Mouse (Mus musculus) right cerebral cortex, postnatal 14 days (tissue): Measurements from ENCODE around the gene Prkce.

Source experiments
- DNase-seq: peaks from one replicate; pipeline ENCODE4 v3.0.0; 2022

Prkce gene

DNA sequence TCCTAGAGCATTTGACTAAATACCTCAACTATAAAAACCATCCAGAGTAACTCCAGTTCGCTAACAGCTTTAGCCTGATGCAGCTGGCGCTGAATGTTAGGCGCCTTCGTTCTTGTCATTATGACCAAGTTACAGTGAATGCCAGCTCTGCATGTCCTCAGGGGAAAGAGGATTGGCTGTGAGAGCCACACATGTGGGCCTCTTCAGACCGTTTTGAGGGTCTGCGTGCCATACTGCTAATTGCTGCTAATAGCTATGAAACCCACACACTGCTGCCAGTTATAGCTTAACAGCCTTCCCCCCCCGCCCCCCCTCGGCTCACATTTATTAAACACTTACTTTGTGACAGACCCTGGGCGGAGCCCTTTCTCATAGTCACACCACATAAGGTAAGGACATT lies 210.3 kb downstream of the Prkce start:
- no peak for DNase-seq

DNA sequence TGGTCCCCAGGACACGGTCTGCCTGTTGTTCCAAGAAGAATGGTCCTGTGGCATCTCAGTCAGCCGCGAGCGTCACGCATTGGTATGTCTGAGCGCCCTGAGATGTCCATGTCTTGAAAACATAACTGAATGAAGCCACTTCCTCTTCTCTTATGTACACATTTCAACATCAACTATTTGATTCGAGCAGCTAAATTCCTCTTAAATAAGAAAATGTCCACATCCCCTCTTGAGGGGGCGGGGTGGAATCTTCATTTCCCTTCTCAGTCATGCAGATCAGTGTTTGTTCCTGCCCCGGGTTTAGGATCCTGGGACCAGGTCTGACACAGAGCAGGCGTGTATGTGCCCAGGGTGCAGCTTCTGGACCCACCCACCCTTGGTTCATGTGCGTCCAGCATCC lies 211.0 kb downstream of the Prkce start:
- no peak for DNase-seq

DNA sequence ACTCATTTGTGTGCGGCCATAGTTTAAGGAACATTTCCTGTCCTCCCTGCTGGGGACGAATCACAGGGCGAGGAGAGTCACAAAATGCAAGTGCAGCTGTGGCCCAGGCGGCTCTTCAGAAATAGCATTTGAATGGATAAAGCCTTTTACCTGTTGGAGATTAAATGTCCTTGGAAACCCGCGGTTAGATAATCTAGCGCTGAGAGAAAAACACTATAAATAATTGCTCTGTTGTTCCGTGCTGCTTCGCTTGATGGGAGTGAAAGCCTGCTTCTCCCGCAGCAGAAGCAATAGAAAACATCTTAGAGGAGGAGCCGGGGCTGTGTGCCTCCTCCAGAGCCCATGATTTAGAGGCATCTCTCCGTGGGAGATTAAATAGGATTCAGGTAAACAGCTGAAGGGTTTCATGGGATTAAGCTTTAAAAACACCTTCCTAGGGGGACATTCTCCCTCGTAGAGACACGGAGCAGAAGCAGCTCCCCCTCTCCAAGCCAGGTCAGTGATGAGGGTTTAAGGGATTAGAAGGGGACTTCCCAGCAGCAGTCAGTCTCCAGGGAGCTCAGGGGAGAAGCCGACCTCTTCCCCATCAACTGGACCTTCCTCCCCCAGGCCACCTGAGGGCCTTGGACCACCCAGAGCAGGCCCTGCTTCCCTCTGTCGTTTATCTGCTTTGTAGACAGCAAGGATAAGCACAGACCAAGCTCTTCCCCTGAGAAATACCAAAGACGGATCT lies 212.0 kb downstream of the Prkce start:
- no peak for DNase-seq

GRCm38 (mm10) chr17:86381464-86381863 lies 213.9 kb downstream of the Prkce start:
- DNase-seq = no peak

DNA sequence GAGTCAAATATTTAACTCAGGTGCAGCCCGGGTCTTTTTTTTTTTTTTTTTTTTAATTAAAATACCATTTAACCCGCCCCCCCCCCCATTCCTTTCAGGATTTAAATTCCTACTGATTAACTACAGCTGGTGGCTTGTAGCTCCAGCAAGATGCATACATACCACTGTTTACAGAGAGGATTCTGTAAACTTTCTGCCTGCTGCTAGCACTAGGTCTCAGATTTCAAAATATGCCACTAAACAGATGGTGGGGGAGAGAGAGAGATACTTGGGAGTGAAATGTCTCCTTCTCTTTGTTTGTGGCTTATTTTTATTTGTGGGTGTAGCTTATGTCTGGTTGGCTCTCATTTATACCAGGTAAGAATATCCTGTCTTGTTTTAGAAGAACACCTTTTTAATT lies 215.3 kb downstream of the Prkce start:
- DNase-seq = no peak

- no peak for DNase-seq
Observed at GRCm38 (mm10) chr17:86383699-86384572, 216.4 kb downstream of the Prkce start.

GRCm38 (mm10) chr17:86392475-86392874 lies 224.9 kb downstream of the Prkce start:
- DNase-seq = no peak

DNA sequence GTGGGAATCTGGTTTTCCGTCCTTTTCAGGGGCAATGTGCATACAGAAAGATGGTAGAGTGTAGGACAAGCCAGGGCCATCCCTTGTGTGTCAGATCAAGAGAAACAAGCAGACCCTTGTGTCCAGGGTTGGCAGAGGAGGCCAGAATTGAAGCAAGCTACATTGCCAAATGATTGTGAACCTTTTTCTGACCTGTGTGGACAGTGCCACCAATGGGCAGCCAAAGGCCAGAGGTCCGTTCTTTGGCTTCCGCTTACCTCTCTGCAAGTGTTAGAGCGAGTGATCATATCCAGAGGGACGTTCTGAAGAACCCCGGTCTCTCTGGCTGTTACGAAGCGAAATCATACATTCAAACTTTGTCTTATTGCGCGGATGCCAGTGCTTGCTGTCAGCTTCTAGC lies 225.6 kb downstream of the Prkce start:
- DNase-seq = no peak

DNA sequence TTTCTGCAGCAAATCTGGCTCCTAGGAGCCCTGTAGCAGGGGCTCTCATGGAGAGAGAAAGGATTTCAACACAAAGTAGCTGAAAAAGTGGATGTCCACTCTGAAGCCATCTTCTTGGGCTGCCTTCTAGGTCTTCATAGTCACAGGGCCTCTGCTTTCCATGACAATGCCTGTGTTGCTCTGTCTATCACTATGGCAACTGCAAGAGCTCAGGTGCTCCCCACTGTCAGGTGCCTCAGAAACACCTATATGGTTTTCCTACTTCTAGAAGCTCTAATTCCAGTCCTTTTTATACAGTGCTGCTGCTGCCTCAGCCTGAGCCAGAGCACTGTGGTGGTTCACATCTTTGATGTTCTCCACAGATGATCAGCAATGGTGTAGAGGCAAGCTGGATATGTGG lies 229.5 kb downstream of the Prkce start:
- DNase-seq = no peak

- DNase-seq = no peak
Observed at GRCm38 (mm10) chr17:86397647-86398046, 230.1 kb downstream of the Prkce start.

GRCm38 (mm10) chr17:86398226-86398625 lies 230.6 kb downstream of the Prkce start:
- DNase-seq = no peak

- no peak for DNase-seq
Observed at GRCm38 (mm10) chr17:86400032-86400431, 232.4 kb downstream of the Prkce start.

- DNase-seq = no peak
Observed at GRCm38 (mm10) chr17:86404795-86405501, 237.4 kb downstream of the Prkce start.

GRCm38 (mm10) chr17:86405644-86406043 lies 238.1 kb downstream of the Prkce start:
- no peak for DNase-seq

DNA sequence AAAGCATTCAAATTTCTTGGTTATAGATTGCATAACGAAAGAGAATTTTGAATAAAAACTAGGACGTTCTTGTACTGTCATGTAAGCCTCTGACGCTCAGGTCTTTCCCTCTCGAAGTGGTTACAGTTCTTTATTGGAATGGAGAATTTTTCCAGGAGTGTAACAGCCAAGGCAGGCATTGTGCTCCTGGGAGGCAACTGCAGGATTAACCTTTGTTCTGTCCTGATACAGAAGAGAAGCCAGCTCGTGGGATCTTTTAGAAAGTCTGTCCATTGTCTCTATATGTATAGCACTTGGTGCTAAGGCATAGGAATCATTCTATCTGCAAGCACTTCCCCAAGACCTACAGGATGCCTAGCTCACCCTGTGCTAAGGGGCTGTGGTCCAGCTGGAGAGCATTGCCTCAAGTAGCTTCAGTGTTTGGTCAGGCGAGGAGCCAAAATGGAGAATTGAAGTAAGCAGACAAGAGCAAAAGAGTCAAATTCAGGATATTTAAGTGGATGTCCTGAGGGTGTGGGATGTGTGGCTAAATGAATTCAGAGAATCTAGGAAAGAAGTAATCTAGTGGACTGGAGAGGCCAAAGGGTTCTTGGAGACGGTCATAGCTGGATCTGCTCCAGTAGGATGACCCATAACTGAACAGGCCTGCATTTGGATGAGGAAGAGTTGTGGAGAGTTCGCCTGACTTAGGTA lies 240.5 kb downstream of the Prkce start:
- DNase-seq = no peak

- no peak for DNase-seq
Observed at GRCm38 (mm10) chr17:86408614-86409006, 241.0 kb downstream of the Prkce start.

DNA sequence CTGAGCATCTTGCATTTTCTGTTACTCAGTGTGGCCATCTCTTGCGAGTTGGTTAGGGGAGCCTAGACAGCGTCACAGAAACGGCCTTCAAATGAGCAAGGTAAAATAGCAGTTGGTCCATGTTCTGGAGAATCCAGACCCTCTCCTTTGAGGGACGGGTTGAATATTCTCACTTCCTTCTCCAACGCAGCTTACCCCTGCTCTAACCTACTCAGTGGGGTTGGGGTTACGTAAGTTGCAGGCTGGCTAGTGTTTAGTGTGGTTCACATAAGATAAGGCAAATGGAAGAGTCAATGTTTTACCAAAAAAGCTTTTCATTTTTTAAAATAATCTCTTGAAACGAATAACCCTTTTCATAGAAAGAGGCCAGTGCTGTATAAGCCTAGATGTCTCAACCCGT lies 241.9 kb downstream of the Prkce start:
- DNase-seq = no peak

DNA sequence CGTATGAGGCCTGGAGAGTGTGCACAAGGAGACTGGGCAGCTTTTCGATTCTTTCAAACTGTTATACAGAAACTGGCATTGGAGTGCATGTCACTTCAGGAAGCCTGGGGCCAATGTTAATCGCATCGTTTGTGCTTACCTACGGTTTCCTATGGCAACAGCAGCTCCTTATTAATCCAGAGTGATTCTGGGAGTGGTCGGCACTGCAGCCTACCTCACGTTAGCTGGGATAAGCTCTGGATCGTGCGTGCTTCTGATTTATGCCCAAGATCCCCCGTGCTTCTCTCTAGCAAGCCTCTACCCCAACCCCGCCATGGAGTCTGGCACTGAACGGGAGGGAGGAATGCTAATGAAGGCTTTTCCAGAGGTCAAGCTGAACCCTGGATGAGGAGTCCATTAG lies 242.9 kb downstream of the Prkce start:
- no peak for DNase-seq

- no peak for DNase-seq
Observed at GRCm38 (mm10) chr17:86412141-86412540, 244.6 kb downstream of the Prkce start.

- DNase-seq = no peak
Observed at GRCm38 (mm10) chr17:86414608-86415007, 247.0 kb downstream of the Prkce start.

DNA sequence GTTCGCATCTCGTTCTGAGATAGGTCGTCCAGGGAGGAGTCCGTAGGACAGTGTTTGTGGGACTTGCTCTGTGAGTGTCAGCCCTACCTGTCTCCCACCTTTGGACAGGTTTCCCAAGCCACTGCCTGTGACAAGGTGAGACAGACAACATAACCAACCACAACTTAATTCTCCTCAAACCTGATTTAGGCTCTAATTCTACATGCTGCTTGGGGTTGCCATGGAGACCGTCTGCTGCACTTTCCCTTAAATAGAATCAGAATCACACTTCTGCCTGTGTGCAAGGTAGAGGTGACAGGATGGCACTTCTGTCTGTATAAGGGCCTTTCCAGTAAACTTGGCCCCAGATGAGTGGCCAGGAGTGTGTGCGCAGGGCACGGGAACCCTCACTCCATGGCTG lies 248.4 kb downstream of the Prkce start:
- DNase-seq = peak; percentile 54

- DNase-seq = peak; percentile 44
Observed at GRCm38 (mm10) chr17:86418334-86418733, 250.7 kb downstream of the Prkce start.

DNA sequence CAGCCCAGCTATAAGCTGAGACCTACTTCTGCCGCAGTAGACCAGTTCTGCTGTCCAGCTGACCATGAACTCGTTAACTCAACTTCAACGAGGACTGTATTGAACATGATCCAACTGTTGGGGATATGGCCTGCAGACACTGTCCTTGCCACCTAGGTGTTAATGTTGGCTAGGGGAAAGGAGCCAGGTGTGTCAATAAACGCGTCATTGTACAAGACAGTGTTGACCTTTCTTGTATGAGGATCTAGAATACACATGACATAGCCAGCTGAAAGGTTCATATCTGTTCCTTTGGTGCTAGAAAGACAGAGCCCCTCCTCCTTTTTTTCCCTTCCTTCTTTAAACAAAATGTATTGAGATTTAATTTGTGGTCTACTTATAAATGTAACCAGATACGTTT lies 251.6 kb downstream of the Prkce start:
- no peak for DNase-seq
